Mouse (Mus musculus): Measurements from ENCODE around the gene Olfr294. TPM values are rescaled to one million over a fixed set of nuclear protein-coding genes. Genes with fewer than 3 reads are reported as not detected.

Gene Olfr294
- not detected for polyA plus RNA-seq (2014; fragmentation: Illumina TruSeq; extraction: RNeasy Lipid Tissue Mini Kit (QIAGEN cat#74804); ENCODE audit: low read depth, low replicate concordance)

DNA sequence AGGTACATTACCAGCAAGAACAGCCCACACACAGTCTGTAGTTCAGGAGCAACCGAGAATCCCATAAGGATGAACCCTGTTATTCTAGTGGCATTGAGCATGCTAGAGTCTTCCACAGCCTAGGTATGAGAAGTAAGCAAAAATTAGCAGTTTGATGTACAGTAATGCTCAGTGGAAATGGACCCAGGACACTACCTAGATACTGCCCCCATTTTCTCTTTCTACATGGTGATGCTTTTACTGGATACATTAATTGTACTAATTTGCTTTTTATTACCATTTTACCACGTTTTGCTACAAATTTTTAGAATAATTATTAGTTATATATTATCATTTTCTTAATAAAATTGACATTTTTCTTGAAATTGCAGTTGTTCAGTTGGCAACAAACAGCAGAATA, at the start of gene Olfr294:
Gene Olfr294 (minus strand): TSS at position 101 of the 400 bp plus-strand sequence.

DNA sequence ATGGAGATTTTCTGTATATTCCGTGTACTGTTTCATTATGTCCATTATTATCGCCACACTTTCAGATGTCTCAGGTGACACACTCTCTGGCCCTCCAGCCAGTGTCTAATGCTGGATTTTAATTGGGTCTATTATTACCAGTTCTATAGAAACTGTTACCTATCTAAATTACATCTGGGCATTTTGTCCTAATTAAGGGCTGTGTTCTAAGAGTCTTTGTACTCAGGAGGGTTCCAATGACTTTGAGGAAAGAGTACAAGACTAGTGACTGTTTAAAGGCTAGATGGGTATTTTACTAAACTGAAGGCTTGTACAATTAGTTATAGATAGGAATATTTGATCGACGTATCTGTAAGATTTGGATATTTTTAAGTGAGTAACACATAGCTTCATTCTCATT, 32.3 kb upstream of the Olfr294 start, which contains the start of gene Olfr293:
Gene Olfr293 (plus strand): TSS at position 301 of the 400 bp plus-strand sequence.

DNA sequence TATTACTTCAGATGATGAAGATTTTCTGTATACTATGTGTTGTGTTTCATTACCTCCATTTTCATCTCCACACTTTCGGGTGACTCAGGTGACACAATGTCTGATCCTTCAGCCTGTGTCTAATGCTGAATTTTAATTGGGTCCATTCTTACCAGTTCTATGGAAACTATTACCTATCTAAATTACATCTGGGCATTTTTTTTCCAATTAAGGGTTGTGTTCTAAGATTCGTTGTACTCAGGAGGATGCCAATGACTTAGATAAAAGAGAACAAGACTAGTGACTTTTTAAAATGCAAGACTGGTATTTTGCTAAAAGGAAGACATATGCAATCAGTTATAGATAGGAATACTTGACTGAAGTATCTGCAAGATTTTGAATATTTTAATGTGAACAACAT, 32.9 kb downstream of the Olfr294 start, which contains the start of gene Olfr295:
Gene Olfr295 (plus strand): TSS at position 301 of the 400 bp plus-strand sequence.

Other genes starting within 250 kb of the Olfr294 start
- not detected for gene Olfr305, start 249.7 kb downstream of the Olfr294 start, polyA plus RNA-seq (2014; fragmentation: Illumina TruSeq; extraction: RNeasy Lipid Tissue Mini Kit (QIAGEN cat#74804); ENCODE audit: low read depth, low replicate concordance)
- gene Olfr304, start 230.0 kb downstream of the Olfr294 start, polyA plus RNA-seq (2014; fragmentation: Illumina TruSeq; extraction: RNeasy Lipid Tissue Mini Kit (QIAGEN cat#74804); ENCODE audit: low read depth, low replicate concordance) = not detected
- not detected for gene Olfr303, start 218.9 kb downstream of the Olfr294 start, polyA plus RNA-seq (2014; fragmentation: Illumina TruSeq; extraction: RNeasy Lipid Tissue Mini Kit (QIAGEN cat#74804); ENCODE audit: low read depth, low replicate concordance)
- not detected for gene Olfr301, start 212.8 kb downstream of the Olfr294 start, polyA plus RNA-seq (2014; fragmentation: Illumina TruSeq; extraction: RNeasy Lipid Tissue Mini Kit (QIAGEN cat#74804); ENCODE audit: low read depth, low replicate concordance)
- not detected for gene Olfr299, start 156.7 kb downstream of the Olfr294 start, polyA plus RNA-seq (2014; fragmentation: Illumina TruSeq; extraction: RNeasy Lipid Tissue Mini Kit (QIAGEN cat#74804); ENCODE audit: low read depth, low replicate concordance)
- not detected for gene Olfr298, start 124.2 kb downstream of the Olfr294 start, polyA plus RNA-seq (2014; fragmentation: Illumina TruSeq; extraction: RNeasy Lipid Tissue Mini Kit (QIAGEN cat#74804); ENCODE audit: low read depth, low replicate concordance)
- gene Olfr297, start 96.7 kb downstream of the Olfr294 start, polyA plus RNA-seq (2014; fragmentation: Illumina TruSeq; extraction: RNeasy Lipid Tissue Mini Kit (QIAGEN cat#74804); ENCODE audit: low read depth, low replicate concordance) = not detected
- not detected for gene Olfr295, start 32.8 kb downstream of the Olfr294 start, polyA plus RNA-seq (2014; fragmentation: Illumina TruSeq; extraction: RNeasy Lipid Tissue Mini Kit (QIAGEN cat#74804); ENCODE audit: low read depth, low replicate concordance)
- gene Olfr293, start 32.4 kb upstream of the Olfr294 start, polyA plus RNA-seq (2014; fragmentation: Illumina TruSeq; extraction: RNeasy Lipid Tissue Mini Kit (QIAGEN cat#74804); ENCODE audit: low read depth, low replicate concordance) = not detected
- gene Olfr292, start 71.7 kb upstream of the Olfr294 start, polyA plus RNA-seq (2014; fragmentation: Illumina TruSeq; extraction: RNeasy Lipid Tissue Mini Kit (QIAGEN cat#74804); ENCODE audit: low read depth, low replicate concordance) = not detected
- 466 TPM for gene Folh1, start 159.3 kb upstream of the Olfr294 start, polyA plus RNA-seq (2014; fragmentation: Illumina TruSeq; extraction: RNeasy Lipid Tissue Mini Kit (QIAGEN cat#74804); ENCODE audit: low read depth, low replicate concordance)
- 0.28 TPM for gene Vmn2r77, start 178.4 kb upstream of the Olfr294 start, polyA plus RNA-seq (2014; fragmentation: Illumina TruSeq; extraction: RNeasy Lipid Tissue Mini Kit (QIAGEN cat#74804); ENCODE audit: low read depth, low replicate concordance)

All from kidney, adult 10 weeks (tissue).